Mouse (Mus musculus) megakaryocyte, adult 5-6 weeks (primary cell): ENCODE results near the gene Znhit2. TPM values are rescaled to one million over a fixed set of nuclear protein-coding genes. Genes with fewer than 3 reads are reported as not detected.

ENCODE experiments used
- ATAC-seq: 2 replicates; pipeline ENCODE4 v1.8.0; 2016; ENCODE audit warnings: mild to moderate bottlenecking, inconsistent platforms; ENCODE audit not compliant: poor library complexity, severe bottlenecking
- total RNA-seq, 2 experiments: library from RNA; stranded (forward) in 1 of 2; stranded (reverse) in 1 of 2; fragments of 153-499, 151-499 nt in 1 of 2; fragments of 221-1000, 200-1000 nt in 1 of 2; gene quantifications; 2 replicates each; pipeline versions ENCODE4 v1.2.3 to v1.2.4; 2015 to 2017

The Znhit2 gene
- total RNA-seq, 2 experiments from 2014 or later = 8.9 to 11.3 TPM

- ATAC-seq = peak; percentile 87
These were observed 14.5 kb upstream of the Znhit2 start, which contains the start of gene Syvn1 for GRCm38 (mm10) chr19:6046294-6047153. TSS of gene Syvn1 (plus strand) at chr19:6046576.

- ATAC-seq = no peak
These were observed 13.7 kb upstream of the Znhit2 start for GRCm38 (mm10) chr19:6047154-6047898.

- ATAC-seq = no peak
These were observed 13.2 kb upstream of the Znhit2 start for GRCm38 (mm10) chr19:6047899-6048166.

GRCm38 (mm10) chr19:6048681-6049410 is 12.1 kb upstream of the Znhit2 start:
- ATAC-seq = no peak

GRCm38 (mm10) chr19:6052516-6052915 is 8.5 kb upstream of the Znhit2 start:
- ATAC-seq = no peak

- ATAC-seq = no peak
These were observed 6.7 kb upstream of the Znhit2 start for GRCm38 (mm10) chr19:6054296-6054695.

GRCm38 (mm10) chr19:6056696-6057095 is 4.3 kb upstream of the Znhit2 start:
- ATAC-seq = no peak

- peak; percentile 86 for ATAC-seq
These were observed 3.5 kb upstream of the Znhit2 start, which contains the start of the genes Mrpl49 and Fau for GRCm38 (mm10) chr19:6057313-6058096. TSS of gene Mrpl49 (minus strand) at chr19:6057785. TSS of gene Fau (plus strand) at chr19:6057844.

- ATAC-seq = no peak
These were observed 2.5 kb upstream of the Znhit2 start for GRCm38 (mm10) chr19:6058513-6058912.

- no peak for ATAC-seq
These were observed 2.0 kb upstream of the Znhit2 start for GRCm38 (mm10) chr19:6058966-6059365.

- ATAC-seq = peak; percentile 31
These were observed 780 bp downstream of the Znhit2 start for GRCm38 (mm10) chr19:6061641-6062302.

- no peak for ATAC-seq
These were observed 1.4 kb downstream of the Znhit2 start for GRCm38 (mm10) chr19:6062418-6062817.

GRCm38 (mm10) chr19:6063081-6063480 is 2.1 kb downstream of the Znhit2 start:
- ATAC-seq = no peak

- no peak for ATAC-seq
These were observed 5.6 kb downstream of the Znhit2 start for GRCm38 (mm10) chr19:6066571-6066970.

GRCm38 (mm10) chr19:6067011-6067723 is 6.2 kb downstream of the Znhit2 start:
- ATAC-seq = peak; percentile 79

- ATAC-seq = peak; percentile 93
These were observed 6.9 kb downstream of the Znhit2 start, which contains the start of gene Tm7sf2 for GRCm38 (mm10) chr19:6067724-6068415. TSS of gene Tm7sf2 (minus strand) at chr19:6068373.

GRCm38 (mm10) chr19:6068951-6069350 is 8.0 kb downstream of the Znhit2 start:
- no peak for ATAC-seq

GRCm38 (mm10) chr19:6069851-6070250 is 8.9 kb downstream of the Znhit2 start:
- no peak for ATAC-seq
